In genomic region chr6:137771621-137772250, GRCm38 (mm10) we compare ENCODE assay signal across 24 mouse cellular contexts.
"Had no signal": no experiment of that assay in that cellular context is flagged by ENCODE, and none has a peak within 500 bp of the region (broad histone marks: within the 10 kb centered on the region; RNA-seq: fewer than 3 reads in every experiment).

No protein-coding gene starts in this region.

- H3K9me3 ChIP-seq: intestine, embryonic 15.5 days; limb, embryonic 12.5 days; limb, embryonic 15.5 days; liver, embryonic 13.5 days; midbrain, embryonic 10.5 days; midbrain, embryonic 13.5 days; neural tube, embryonic 13.5 days; stomach, embryonic 15.5 days had no signal

- H3K9ac ChIP-seq: intestine, embryonic 15.5 days; limb, embryonic 12.5 days; limb, embryonic 15.5 days; liver, embryonic 13.5 days; midbrain, embryonic 13.5 days; neural tube, embryonic 13.5 days; stomach, embryonic 15.5 days had no signal

- ATAC-seq: intestine, embryonic 15.5 days; midbrain, embryonic 13.5 days; midbrain, embryonic 16.5 days had no signal

- DNase-seq: kidney, adult 18-20 months; kidney, postnatal 36 days; layer of hippocampus, postnatal 36 days; liver, embryonic 13.5 days; lung, adult 2 months; lung, postnatal 14 days; lung, postnatal 4 days; retina, postnatal 1 day; right cerebral cortex, postnatal 25 days; spleen, adult 18-20 months; thymus, adult 2 months; thymus, postnatal 14 days; thymus, postnatal 4 days had no signal

- H3K27ac ChIP-seq: intestine, embryonic 15.5 days; kidney, postnatal 0 days; left cerebral cortex, adult 2 months; limb, embryonic 12.5 days; limb, embryonic 15.5 days; liver, embryonic 13.5 days; midbrain, embryonic 10.5 days; midbrain, embryonic 13.5 days; neural tube, embryonic 13.5 days; stomach, embryonic 15.5 days had no signal

- H3K27me3 ChIP-seq: intestine, embryonic 15.5 days; limb, embryonic 12.5 days; limb, embryonic 15.5 days; liver, embryonic 13.5 days; midbrain, embryonic 13.5 days; neural tube, embryonic 13.5 days; stomach, embryonic 15.5 days had no signal

- H3K36me3 ChIP-seq: intestine, embryonic 15.5 days; limb, embryonic 12.5 days; limb, embryonic 15.5 days; liver, embryonic 13.5 days; midbrain, embryonic 10.5 days; midbrain, embryonic 13.5 days; neural tube, embryonic 13.5 days; stomach, embryonic 15.5 days had no signal

- H3K4me2 ChIP-seq: intestine, embryonic 15.5 days; limb, embryonic 12.5 days; limb, embryonic 15.5 days; liver, embryonic 13.5 days; midbrain, embryonic 13.5 days; neural tube, embryonic 13.5 days; stomach, embryonic 15.5 days had no signal

- H3K4me3 ChIP-seq: intestine, embryonic 15.5 days; left cerebral cortex, adult 2 months; limb, embryonic 12.5 days; limb, embryonic 15.5 days; liver, embryonic 13.5 days; midbrain, embryonic 10.5 days; midbrain, embryonic 13.5 days; myocyte; neural tube, embryonic 13.5 days; stomach, embryonic 15.5 days had no signal

- H3K4me1 ChIP-seq: intestine, embryonic 15.5 days; limb, embryonic 12.5 days; limb, embryonic 15.5 days; liver, embryonic 13.5 days; midbrain, embryonic 10.5 days; midbrain, embryonic 13.5 days; neural tube, embryonic 13.5 days; stomach, embryonic 15.5 days had no signal
